Mouse (Mus musculus) intestine, postnatal 0 days (tissue): Measurements from ENCODE around the gene Bdh2. TPM values are rescaled to one million over a fixed set of nuclear protein-coding genes. Genes with fewer than 3 reads are reported as not detected.

Experiments
- ATAC-seq: fragments of 200-750 bp; cut with Nextera tagmentation; 2 replicates; pipeline ENCODE4 v1.8.0; 2017; ENCODE audit warnings: mild to moderate bottlenecking, moderate TSS enrichment, moderate library complexity
- H3K27ac ChIP-seq: fragments of 300-500 bp; sonication (generic); 2 replicates; pipeline ENCODE4 v1.5.1; 2014; ENCODE audit warnings: mild to moderate bottlenecking, low read depth, low read length, moderate library complexity
- H3K27me3 ChIP-seq: fragments of 300-500 bp; sonication (generic); replicated peaks from 2 replicates; pipeline ENCODE4 v1.6.1; 2014; ENCODE audit warnings: low read length, mixed read lengths; ENCODE audit not compliant: control insufficient read depth, insufficient read depth
- H3K36me3 ChIP-seq: fragments of 300-500 bp; sonication (generic); 2 replicates; pipeline ENCODE4 v1.6.1; 2014; ENCODE audit warnings: mild to moderate bottlenecking, moderate library complexity; ENCODE audit not compliant: control insufficient read depth, insufficient read depth
- H3K4me1 ChIP-seq: fragments of 300-500 bp; sonication (generic); replicated peaks from 2 replicates; pipeline ENCODE4 v1.6.1; 2014; ENCODE audit warnings: antibody characterized with exemption, low read length, mixed read lengths; ENCODE audit not compliant: control insufficient read depth, insufficient read depth
- H3K4me2 ChIP-seq: fragments of 300-500 bp; sonication (generic); replicated peaks from 2 replicates; pipeline ENCODE4 v1.6.1; 2014; ENCODE audit warnings: low read depth, mild to moderate bottlenecking, moderate library complexity
- H3K4me3 ChIP-seq: fragments of 300-500 bp; sonication (generic); 2 replicates; pipeline ENCODE4 v1.5.1; 2014; ENCODE audit warnings: low read depth, low read length
- H3K9ac ChIP-seq: fragments of 300-500 bp; sonication (generic); 2 replicates; pipeline ENCODE4 v1.6.1; 2014; ENCODE audit warnings: mild to moderate bottlenecking, low read depth, low read length
- H3K9me3 ChIP-seq: fragments of 300-500 bp; sonication (generic); 2 replicates; pipeline ENCODE4 v1.6.1; 2016; ENCODE audit warnings: mixed run types; ENCODE audit not compliant: control insufficient read depth
- CTCF ChIP-seq: sonication (generic); IDR thresholded peaks from 2 replicates; pipeline ENCODE4 v1.5.1; 2016; ENCODE audit warnings: low read depth, mild to moderate bottlenecking, control low read depth, antibody characterized with exemption, moderate library complexity
- WGBS: fragments of 180-500 bp; shearing (Covaris S2); extraction: QIAGEN DNeasy Blood & Tissue Kit; methylation state at CpG from one replicate; pipeline ENCODE4 v1.1.7; 2014; 5-methylcytosine and 5-hydroxymethylcytosine counted together
- polyA plus RNA-seq: library from polyadenylated mRNA; unstranded; fragments of >200 nt; fragmentation: Nextera tagmentation; extraction: Ambion mirVana; gene quantifications from 2 replicates; pipeline ENCODE4 v1.2.1, GENCODE M21; 2015

The Bdh2 gene
- polyA plus RNA-seq, 1 experiment from 2014 or later, result 8.0 TPM

GRCm38 (mm10) chr3:135289148-135289547, 8.1 kb downstream of the Bdh2 start:
- no peak for TF ChIP-seq CTCF
- H3K27me3 ChIP-seq, result no peaks in the 10 kb centered on the region
- H3K36me3 ChIP-seq, result no peaks in the 10 kb centered on the region
- no peak overlapping the region for H3K9ac ChIP-seq
- H3K4me3 ChIP-seq, result no peak overlapping the region
- WGBS, result 71% methylated on average over 1 of the region's 1 CpGs
- no peaks in the 10 kb centered on the region for H3K9me3 ChIP-seq
- no peak overlapping the region for H3K27ac ChIP-seq
- H3K4me1 ChIP-seq, result no peaks in the 10 kb centered on the region
- no peak overlapping the region for H3K4me2 ChIP-seq
- peak; percentile 35; the same call in 1 of the 2 replicates for ATAC-seq

GRCm38 (mm10) chr3:135290249-135290894, 9.4 kb downstream of the Bdh2 start:
- 96% methylated on average over 7 of the region's 7 CpGs for whole genome bisulfite sequencing
- H3K9ac ChIP-seq, result no peak overlapping the region
- peak; percentile 92 for TF ChIP-seq CTCF
- no peak overlapping the region for H3K4me2 ChIP-seq
- no peak overlapping the region for H3K4me3 ChIP-seq
- H3K27ac ChIP-seq, result no peak overlapping the region
- ATAC-seq, result peak; percentile 44
- H3K4me1 ChIP-seq, result no peaks in the 10 kb centered on the region
- H3K9me3 ChIP-seq, result no peaks in the 10 kb centered on the region
- no peaks in the 10 kb centered on the region for H3K36me3 ChIP-seq
- H3K27me3 ChIP-seq, result no peaks in the 10 kb centered on the region

GRCm38 (mm10) chr3:135293703-135294102, 12.7 kb downstream of the Bdh2 start:
- no peak overlapping the region for H3K4me2 ChIP-seq

GRCm38 (mm10) chr3:135295559-135295958, 14.5 kb downstream of the Bdh2 start:
- no peaks in the 10 kb centered on the region for H3K4me1 ChIP-seq
- no peak for ATAC-seq
- no peak overlapping the region for H3K4me2 ChIP-seq
- H3K36me3 ChIP-seq, result no peaks in the 10 kb centered on the region
- H3K9ac ChIP-seq, result no peak overlapping the region
- no peaks in the 10 kb centered on the region for H3K27me3 ChIP-seq
- no peak overlapping the region for H3K4me3 ChIP-seq
- no peak overlapping the region for H3K27ac ChIP-seq
- 91% methylated on average over 1 of the region's 1 CpGs for WGBS
- H3K9me3 ChIP-seq, result no peaks in the 10 kb centered on the region
- TF ChIP-seq CTCF, result no peak

More at GRCm38 (mm10) chr3:135293703-135294102, 12.7 kb downstream of the Bdh2 start:
- Histone ChIP-seq H3K27ac (no peak overlapping the region), H3K4me1 (no peaks in the 10 kb centered on the region), H3K4me3 (no peak overlapping the region), H3K9ac (no peak overlapping the region), H3K9me3 (no peaks in the 10 kb centered on the region), H3K27me3 (no peaks in the 10 kb centered on the region), H3K36me3 (no peaks in the 10 kb centered on the region)
- no peak for ATAC-seq
- 59% methylated on average over 7 of the region's 7 CpGs for WGBS
- TF ChIP-seq CTCF, result no peak

GRCm38 (mm10) chr3:135298560-135298959, 17.5 kb downstream of the Bdh2 start:
- Histone ChIP-seq H3K4me1 (no peaks in the 10 kb centered on the region), H3K4me3 (no peak overlapping the region), H3K27me3 (no peaks in the 10 kb centered on the region), H3K4me2 (no peak overlapping the region), H3K36me3 (no peaks in the 10 kb centered on the region), H3K9me3 (no peaks in the 10 kb centered on the region), H3K9ac (no peak overlapping the region), H3K27ac (no peak overlapping the region)
- TF ChIP-seq CTCF, result no peak
- 68% methylated on average over 3 of the region's 3 CpGs for WGBS
- ATAC-seq, result peak; percentile 71

- Histone ChIP-seq H3K4me2 (no peak overlapping the region), H3K36me3 (no peaks in the 10 kb centered on the region), H3K9me3 (no peaks in the 10 kb centered on the region), H3K27ac (no peak overlapping the region), H3K27me3 (no peaks in the 10 kb centered on the region), H3K9ac (no peak overlapping the region), H3K4me1 (no peaks in the 10 kb centered on the region), H3K4me3 (no peak overlapping the region)
- WGBS, result 44% methylated on average over 6 of the region's 6 CpGs
- ATAC-seq, result no peak
- TF ChIP-seq CTCF, result no peak
Measured at GRCm38 (mm10) chr3:135300081-135300480, 19.1 kb downstream of the Bdh2 start.
